Mouse (Mus musculus) layer of hippocampus, postnatal 36 days (tissue): ENCODE data around the gene Rad51b. TPM values are rescaled to one million over a fixed set of nuclear protein-coding genes. Genes with fewer than 3 reads are reported as not detected.

Experiments used
- DNase-seq, 2 experiments: peaks; one replicate each; pipeline ENCODE4 v3.0.0; 2022
- total RNA-seq, 2 experiments: library from RNA; stranded (reverse); gene quantifications; 2 replicates each; pipeline ENCODE4 v1.2.3; 2021

Rad51b gene
- total RNA-seq, 2 experiments from 2014 or later, result 0.17 to 0.18 TPM

DNA sequence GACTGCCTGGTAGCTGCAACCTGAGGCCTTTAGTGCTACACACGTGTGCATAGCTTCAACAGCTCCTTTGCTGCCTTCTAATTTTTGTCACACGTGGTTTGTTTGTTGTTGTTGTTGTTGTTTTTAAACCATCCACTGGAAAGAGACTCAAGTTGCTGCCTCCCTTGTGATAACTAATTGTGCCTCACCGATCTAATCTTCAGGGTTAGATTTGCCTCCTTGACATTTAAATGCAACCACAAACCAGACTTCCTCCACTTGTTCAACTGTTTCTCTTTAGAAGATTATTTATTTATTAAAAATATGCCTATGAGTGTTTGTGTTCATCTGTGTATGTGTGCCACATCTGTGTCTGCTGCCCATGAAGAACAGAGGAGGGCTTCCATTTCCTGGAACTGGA, 84.4 kb downstream of the Rad51b start:
- DNase-seq, result no peak

DNA sequence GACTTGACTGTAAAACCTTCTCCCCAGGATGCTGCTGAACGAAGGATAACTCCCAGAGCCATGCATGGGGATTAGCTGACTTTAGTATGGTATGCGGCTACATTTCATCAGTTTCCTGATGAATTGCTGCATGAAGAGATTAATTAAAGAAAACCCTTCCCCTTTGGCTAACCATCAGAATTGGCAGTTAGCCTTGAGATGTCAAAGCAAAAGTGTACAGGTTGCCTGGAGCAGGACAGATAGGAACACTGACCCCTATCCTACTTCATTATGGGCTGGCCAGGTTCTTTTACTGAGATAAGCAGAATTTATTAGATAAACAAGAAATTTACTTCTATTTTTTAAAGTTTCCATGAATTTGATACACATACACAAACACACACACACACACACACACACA, 85.3 kb downstream of the Rad51b start:
- DNase-seq, result no peak

DNA sequence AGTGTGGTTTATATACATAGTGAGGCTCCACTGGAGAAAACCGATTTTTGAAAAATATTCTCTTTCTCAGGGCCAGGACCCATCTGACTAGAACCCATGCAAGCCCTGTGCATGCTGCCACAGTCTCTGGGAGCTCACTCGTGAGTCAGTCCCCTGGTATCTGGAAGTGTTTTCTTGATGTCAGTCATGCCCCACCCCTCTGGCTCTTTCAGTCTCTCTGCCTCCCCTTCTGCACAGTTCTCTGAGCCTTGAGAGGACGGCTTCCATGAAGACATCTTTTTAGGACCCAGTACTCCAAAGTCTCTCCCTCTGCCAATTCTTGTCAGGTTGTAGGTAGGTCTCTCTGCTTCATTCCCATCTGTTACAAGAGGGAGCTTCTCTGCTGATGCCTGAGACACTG, 86.5 kb downstream of the Rad51b start:
- no peak for DNase-seq

DNA sequence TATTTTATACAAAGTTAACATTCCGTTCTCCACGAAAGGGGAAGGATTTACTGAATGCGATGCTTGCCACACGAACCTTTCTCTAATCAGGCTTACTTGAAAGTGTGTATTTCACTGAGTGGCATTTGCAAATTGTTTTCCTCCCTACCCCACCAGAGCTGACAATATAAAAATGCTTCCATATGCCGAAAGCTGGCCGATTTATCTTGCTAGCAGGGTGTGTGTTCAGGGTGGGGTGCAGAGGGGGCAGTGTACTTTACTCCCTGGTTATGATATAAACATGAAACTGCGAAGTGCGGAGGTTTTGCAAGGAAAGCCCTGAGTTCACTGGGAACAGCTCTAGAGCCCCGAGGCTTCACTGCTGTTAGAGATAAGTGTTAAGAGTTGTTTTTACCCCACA, 87.7 kb downstream of the Rad51b start:
- no peak for DNase-seq

DNA sequence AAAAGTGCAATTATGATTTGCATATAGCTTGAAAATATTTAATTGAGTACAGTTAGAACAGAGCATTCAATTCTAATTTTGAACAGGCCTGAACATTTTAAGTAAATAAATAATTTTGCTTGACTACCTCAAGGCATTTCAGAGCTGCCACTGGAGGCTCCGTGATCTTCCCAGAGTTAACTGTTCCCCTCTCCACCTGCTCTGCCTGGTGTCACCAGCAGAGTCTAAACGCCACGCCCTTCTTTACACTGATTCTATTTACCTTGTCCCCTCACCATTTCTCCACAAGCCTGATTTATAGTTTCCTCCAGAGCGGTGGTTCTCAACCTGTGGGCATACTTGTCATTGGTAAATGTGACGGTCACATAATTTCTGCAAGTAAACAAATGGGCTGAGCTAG, 88.1 kb downstream of the Rad51b start:
- no peak for DNase-seq

DNA sequence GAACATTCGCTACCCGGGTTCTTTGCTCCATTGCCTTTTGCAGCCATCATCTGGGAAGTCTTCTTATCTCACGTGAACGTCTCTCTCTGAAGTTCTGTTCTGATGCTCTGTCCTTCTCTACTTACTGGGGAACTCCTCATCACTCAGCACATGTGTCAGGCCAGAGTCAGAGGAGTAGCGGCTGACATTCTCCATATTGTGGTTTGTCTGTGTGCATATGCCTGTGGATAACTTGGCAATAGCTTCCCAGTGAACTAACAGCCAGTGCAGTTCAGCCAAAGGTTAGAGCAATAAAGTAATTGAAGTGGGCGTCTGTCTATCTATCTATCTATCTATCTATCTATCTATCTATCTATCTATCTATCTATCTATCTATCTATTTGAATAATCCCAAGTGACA, 90.8 kb downstream of the Rad51b start:
- no peak for DNase-seq

DNA sequence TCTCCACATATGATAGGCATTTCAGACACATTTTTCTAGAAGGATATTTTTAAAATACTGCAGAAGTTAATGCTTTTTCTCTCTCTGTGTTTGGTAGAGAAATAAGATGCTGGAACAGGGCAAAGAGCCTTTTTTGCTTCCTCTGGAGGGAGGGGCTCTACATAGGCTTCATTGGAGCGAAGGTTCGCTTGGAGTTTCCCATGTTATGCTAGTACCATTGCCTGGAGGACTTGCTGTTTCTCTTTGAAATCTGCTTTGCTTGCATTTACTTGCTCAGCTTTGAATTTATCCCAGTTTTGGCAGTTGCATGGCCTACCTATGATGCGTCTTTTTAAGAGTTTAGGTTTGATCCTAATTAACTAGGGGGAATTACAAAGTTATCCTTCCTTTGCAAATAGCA, 92.2 kb downstream of the Rad51b start:
- no peak for DNase-seq

DNA sequence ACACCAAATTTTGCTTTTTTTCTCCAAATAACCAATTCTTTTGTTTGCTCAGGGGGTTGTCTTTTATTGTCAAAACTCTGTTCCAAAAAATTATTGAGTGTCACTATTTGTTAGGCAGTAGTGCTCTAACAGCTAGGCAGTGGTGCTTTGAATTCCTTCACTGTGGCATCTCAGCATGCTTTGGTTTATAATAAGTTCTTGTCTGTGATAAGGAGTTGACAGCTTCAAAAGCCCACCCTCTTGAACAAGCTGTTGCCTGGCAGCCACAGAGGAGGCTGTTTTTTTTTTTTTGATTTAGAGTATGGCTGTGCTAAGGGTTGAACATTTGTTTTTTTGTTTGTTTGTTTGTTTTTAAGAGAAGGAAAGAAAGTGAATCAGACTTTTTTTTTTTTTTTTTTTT, 92.9 kb downstream of the Rad51b start:
- DNase-seq, result no peak

DNA sequence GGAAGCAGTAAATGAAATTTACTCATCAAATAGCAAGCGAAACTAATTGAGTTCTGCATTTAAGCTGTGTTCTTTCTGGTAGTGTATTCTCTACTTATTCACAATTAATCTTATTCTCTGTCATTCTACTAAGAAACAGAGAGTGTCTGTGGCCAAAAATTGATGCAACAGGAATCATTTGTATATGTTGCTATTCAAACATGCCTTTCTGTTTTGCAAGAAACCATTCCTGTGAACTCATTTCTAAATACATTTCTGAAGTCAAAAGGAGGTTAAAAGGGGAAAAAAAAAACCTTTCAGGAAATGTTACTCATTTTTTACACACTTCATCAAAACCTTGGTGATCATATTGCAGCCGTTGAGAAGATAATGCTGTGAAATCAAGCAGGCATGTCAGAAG, 96.6 kb downstream of the Rad51b start:
- no peak for DNase-seq

DNA sequence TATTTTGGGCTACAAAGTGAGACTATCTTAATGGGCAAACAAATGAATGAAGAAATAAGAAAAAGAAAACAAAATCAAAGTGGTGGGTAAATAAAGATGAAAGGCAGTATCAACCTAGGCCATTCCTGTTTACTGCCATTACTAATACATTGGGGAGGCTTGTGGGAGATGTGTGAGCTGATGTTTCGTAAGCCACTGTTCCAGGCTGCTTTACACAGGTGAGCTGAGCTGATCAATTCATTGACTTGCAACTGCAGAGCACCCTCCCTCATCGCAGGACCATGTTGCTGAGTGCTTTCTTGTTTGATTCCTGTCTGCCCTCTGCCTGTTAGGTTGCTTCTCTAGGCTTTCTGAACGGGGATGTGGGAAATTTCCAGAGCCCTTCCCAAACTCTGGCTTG, 106.9 kb downstream of the Rad51b start:
- no peak for DNase-seq

DNA sequence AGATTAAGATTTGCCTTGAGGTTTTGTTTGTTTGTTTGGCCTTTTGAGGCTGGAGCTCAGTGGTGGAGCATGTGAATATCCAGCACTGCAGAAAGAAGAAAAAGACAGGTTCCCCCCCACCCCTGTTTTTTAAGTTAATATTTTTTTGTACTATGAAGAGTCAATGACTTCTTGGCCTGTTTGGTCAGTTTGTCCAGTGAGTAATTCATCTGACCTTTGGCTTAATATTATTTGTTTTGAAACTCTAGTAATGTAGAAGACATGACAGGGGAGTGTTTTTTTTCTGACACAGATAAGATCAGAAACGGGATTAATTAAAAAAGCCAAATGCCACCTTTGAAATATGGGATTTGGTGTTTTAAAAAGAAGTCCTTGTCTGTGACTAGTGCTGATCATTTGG, 107.4 kb downstream of the Rad51b start:
- no peak for DNase-seq

DNA sequence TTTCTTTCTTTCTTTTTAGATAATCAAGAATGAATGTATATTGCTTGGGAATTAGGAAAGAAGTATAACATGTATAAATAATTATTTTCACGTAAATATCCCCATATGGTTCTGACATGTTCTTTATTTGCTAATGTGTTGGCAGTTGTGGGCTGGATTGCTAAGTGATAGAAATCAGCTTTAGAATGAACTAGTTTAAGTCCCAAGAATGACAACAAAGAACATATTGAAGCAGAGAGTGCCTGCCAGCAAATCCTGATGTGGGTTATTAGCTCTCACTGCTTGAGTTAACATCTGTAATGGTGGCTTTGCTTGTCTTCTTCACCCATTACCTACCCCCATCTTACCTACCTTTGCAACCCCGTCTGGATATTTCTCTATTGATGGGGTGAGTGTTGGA, 111.6 kb downstream of the Rad51b start:
- DNase-seq, result no peak

DNA sequence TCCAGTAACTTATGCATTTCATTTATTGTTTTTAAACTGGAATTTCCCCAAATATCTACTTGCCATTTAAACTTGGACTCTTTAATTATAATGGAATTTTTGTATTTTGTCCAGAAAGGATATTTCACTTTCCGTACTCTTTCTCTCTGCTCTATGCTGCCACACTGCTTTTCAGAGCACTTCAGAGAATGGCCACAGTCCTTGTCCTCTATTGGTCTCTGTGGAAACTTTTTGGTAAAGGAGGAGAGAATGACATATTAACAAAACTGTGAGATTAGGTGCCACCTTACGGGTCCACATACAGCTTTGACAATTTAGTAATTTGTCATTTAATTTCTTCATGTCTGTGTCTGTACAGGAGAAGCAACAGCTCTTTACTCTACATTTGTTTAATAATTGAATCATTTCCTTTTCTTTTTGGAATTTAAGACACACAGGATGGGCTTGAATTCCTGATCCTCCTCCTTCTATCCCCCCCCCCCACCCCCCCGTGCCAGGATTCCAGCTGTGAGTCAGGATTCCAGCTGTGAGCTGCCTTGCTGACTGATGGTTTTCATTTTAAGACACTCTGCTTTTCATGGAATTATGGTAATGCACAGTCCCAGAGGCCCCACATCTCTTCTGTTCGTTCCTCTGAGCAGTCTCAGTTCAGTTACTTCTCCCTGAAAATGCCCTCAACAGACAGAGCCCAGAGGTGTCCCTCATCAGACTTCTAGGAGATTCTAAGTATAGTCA, 112.2 kb downstream of the Rad51b start:
- no peak for DNase-seq

DNA sequence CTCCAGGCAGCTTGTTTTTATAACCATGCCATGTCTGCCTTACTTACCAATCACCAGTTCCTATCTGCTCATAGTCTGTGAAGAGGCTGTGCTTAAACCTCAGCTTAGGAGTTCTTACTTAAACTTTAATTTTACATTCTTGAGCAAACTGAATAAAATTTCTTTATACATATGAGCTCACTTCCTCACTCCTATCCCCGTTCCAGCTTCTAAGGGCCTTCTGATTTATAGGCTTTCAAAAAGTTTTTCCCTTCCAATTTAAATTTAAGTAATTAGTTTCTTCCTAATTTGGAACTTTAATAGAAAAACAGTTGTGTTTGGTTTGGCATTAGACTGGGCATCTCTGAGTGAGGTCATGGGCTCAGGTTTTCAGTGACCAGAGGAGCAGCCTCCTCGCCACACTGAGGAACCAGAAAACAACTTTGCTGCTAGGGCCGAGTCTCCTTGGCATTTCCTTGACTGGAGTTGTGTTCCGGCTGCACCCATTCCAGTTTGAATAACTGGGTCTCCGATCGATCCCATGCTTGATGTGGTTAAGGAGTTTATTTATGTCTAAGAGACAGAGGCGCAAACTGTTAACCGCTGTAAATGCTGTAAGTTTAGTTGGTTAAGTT, 115.9 kb downstream of the Rad51b start:
- DNase-seq, result no peak

DNA sequence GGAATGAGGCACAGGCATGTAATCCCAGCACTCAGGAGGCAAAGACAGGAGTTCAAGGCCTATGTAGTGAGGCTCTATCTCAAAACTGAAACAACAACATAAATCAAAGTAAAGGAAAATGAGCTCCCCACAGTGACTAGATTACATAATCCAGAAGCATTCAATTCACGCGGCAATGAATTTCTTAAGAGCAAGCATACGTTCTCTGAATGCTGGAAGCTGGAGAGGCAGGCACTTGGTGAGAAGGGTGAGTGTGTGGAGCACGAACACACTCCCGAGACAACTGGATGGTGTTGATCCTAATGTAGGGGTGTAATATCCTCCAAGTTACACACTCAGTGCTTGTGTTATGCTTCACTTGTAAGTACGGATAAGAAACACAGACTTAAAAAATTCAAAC, 120.3 kb downstream of the Rad51b start:
- DNase-seq, result no peak

DNA sequence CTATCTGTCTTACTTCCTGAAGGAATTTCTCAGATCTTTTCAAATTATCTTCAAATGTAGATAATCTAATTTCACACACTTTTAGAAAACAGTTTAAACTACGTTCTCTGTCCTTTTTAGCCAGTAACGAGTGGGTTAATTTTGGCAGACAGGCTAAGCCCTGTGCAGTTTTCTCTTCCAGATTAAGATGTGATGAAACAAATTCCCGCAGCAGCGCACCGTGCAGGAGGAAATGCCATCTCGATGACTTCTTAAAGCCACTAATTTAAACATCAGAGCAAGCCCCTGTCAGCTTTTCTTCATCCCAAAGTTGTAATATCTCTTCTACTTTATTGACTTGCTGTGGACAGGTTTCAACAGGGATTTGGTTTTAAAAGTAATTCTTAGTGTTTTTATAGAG, 123.5 kb downstream of the Rad51b start:
- DNase-seq, result no peak

DNA sequence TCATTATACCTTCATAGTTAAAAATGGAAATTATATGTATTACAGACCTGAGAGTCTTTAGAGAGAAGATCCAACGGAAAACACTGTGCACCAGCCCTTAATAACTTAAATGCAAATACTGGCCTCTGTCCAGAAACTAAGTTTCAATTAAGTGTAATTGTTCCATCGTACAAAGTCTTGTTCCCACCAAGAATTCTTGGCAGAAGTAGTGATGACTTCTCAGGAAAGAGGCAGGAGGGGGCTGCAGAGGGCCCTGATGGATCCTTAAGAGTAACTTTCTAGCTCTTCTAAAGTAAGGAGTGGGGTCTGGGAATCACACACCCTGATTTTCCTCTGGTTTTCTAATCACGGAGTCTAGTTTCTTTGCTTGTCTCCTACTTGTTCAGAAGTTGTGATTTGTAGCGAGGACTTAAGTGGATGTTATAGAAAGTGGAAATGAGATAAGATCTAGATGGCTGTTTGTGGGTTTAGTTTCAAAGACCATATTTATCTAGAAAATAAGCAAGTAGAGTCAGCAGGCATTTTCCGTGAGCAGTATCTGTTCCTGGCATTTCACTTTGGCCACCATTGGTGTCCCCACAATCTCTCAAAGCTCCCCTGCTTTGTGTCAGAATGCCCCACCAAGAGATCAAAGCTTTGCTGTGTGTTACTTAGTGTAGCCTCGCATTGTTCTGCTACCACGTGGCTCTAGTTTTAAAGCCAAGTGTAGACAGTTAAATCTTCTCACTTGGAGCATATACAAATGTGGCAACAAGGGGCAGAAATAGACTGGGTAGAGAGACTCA, 132.6 kb downstream of the Rad51b start:
- no peak for DNase-seq

DNA sequence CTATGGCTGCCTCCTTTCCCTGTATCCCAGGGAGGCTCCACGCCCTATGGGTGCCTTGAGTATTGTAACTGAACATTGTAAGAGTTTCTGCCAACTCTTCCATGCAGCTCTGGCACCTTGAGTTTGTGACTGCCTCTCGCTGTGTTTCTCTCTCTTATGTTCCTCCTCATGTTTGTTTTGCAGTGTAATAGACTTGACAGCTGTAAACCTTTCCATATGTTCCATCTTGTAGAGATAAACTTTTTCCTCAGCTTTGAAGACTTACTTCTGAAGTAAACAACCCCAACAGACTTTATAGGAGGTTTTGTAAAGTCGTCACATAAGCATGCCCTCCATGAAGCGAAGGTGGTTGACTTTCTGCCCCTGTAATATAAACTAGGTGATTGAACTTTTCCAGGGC, 134.1 kb downstream of the Rad51b start:
- DNase-seq, result no peak

DNA sequence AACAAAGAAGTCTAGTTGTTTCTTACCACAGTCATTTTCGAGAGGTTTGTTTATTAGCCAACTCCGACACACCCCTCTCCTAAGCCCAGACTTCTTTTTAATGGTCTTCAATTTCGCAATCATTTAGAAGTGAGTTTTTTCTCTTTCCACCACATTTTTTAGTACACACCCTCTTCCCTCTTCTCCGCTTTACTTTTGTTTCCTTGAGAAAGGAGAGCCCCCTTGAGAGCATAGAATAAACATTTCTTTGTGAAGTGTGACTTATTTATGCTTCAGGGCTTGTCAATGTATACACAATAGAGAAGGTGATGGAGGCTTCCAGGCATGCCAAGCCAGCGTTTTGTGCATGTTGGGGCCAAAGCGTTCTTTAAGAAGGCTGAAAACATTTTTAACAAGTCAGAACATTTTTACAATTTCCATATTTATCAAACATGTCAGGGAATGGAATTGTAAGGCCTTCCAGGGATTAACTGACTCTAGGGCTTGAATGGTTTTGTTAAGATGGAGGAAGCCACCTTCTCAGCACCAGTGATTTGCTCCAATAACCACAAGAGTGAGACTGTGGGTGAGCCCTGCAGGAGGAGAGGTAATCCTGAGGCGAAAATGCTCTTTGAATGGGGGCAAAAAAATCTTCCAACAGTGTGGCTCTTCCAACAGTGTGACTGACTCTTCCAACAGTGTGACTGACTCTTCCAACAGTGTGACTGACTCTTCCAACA, 136.8 kb downstream of the Rad51b start:
- no peak for DNase-seq

DNA sequence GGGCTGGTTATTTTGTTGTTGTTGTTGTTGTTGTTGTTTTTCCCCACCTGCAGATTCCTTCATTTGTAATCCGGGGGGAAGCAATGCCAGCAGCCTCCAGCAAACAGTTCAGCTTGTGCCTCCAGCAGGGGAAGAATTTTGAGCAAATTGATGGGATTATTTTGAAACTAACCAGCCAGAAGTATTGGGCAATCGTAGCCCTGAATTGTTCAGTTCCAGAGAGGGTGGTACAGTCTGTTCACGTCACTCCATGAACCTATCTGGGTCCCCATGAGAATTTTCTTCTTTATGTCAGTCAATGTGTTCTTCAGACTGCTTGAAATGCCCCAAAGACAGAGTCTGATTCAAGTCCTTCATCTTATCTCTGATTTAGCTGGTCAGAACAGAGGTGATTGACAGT, 138.4 kb downstream of the Rad51b start:
- DNase-seq, result no peak

DNA sequence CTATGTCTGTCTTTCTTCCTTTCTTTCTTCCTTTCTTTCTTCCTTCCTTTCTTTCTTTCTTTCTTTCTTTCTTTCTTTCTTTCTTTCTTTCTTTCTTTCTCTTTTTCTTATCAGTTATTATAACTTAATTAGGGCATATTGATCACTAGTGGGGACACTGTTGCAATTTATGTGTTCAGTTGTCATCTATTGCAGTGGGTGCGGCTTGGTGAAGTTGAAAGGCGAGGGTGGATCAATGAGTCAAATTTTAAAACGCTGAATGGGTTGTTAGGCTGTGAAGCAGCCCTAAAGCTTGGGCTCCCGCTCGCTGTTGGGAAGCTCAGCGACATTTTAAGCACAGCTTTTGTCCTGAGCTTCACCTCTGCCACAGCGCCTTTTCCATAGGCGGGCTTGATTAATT, 139.0 kb downstream of the Rad51b start:
- no peak for DNase-seq

DNA sequence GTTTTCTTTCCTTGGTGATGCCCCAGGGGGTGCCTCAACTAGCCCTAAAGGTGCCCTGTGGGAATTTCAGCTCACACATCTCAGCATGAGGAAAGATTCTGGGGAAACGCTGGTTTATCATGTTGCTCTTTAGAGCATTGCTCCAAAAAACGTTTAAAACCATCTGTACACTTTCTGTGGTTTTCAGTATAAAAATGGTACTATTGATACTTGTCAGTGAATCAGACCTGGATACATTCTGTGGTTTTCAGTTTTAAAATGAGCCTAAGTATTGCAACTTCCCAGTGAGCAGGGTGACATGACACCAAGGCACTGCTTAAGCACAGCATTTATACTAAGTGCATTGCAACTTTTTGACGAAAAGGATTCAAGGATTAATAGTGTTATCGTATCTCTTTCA, 139.8 kb downstream of the Rad51b start:
- no peak for DNase-seq

DNA sequence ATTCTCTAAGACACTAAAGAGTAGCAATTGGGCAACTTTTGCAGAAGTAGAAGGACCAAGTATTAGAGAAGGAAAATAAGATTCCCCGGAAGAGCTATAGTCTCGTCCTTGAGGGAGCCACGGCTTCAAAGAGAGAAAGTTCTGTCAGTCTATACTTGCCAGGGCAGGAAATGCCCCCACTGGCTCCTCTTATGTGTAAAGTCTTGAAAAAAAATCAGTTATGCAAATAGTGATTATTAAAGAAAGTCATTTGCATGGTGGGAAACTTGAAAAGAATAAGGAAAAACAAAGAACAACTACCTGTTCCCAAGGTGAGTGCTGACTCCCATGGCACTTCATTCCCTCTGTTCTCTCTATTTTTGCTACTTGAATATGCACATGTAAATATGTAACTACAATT, 140.5 kb downstream of the Rad51b start:
- DNase-seq, result no peak
